Mouse (Mus musculus): Measurements from ENCODE around the gene Magi2.

DNA sequence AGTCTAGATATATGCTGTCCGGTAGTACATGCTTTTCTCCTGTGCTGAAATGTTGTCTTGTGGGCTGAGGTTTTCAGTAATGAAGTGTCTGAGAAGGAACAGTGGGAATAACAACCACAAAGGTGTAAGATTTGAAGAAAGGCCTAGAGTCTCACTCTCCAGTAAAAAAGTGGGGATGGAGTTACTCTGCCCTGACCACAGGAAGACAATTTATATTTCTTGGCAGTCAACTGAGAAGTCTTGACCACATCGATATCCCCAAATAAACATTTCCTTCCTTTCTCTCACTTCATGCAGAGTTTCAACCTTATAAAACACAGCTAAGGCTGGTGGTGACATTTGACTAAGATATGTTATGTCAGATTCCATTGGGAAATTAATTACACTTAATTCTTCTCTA is 636.0 kb downstream of the Magi2 start:
- TF ChIP-seq POLR2A (IDR thresholded peaks at IDR 0.05; ENCODE audit: low read depth, low read length): no peak
- TF ChIP-seq CTCF (IDR thresholded peaks at IDR 0.05; ENCODE audit: extremely low read depth, insufficient read depth, insufficient read length, insufficient replicate concordance): no peak
